Mouse (Mus musculus): ENCODE measurements at regions not wholly inside any gene's neighbourhood (a gene's known extent, or its start where the extent isn't known, plus 50 kb on each side); places are given as distances from the start of the nearest gene placed in this dataset.

DNA sequence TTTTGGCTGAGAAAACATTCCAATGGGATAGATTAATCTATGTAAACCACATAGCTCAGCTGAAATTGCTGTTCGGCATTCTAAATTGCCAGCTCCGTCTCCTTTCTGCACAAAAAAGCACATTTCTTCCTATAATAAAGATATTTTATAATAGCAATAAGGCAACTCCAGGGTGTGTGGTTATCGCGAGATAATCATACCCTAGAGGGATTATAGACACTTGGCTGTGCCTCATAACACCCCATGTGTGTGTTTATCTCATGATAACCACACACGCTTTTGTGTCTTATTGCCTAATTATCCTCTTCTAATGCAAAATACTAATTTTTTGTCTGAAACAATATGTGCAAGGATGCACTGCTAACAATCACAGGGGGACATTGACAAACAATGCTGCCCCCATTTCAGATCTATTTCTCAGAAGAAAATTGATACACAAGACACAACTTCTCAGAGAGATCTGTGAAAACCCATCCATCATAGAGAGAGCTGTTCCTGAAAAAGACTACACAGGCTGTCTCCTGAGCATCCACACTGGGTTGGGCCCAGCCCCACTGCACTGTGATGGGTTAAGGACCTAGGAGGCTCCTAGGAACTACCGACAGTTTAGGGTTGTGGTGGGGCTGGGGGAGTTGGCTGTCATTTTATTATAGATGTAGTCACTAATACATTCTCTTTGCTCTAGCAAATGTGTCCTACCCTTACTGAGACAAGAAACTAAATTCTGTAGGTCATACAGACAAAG lies 454.7 kb upstream of the BC052040 start:
- DNase-seq = no peak

DNA sequence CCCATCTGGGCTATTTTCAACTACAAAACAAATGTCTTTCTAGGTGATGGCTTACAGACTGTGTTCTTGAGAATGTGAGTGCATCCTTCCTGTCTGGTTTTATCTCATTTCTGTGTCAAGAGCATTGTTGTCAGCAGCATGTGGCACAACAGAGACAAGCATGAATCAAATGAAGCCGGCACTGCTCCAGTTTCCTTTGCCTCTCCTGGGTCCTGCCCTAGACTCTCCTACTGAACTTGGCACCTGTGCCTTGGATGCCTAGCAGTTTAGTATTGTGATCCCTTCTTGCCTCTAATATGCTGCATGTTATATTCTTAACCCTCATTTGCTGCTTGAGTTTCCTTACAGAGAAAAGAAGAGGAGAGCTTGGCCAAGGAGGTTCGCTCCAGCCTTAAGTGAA lies 449.8 kb upstream of the BC052040 start:
- no peak for DNase-seq

DNA sequence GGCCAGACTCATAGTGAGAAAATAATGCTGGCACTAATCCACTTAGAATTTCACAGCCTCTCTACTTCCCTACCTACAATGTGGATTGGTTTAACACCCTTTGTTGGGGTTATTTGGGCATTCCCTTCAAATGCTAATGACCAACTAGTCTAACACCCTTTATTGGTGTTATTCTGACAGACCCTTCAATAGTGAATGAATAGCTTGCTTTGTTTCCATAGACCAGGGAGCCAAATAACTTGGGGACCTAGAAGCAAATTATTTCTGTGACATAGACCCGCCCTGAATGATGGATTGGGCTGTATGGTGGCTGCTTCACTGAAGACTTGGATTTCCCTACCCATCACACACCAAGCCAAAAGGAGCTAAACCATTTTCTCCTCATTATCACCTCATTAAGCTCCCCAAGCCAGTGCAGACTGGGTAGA lies 449.3 kb upstream of the BC052040 start:
- DNase-seq = no peak

DNA sequence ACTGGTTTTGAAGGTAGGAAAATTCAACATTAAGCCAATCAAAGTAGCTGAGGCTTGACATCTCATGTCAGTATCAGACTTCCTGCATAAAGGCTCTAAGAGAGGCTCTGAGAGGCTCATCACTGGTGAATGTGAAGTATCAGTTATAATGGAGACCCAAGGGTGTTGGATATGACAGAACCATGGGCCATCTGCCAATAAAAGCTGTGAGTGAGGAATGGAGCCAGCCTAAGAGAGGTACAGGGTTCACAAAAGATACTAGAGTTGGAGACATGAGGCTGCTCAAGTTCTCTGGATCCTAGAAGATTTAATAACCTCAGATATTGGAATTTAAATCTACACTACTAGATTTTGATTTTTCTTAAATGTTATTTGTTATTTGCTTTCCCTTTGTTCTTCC lies 440.1 kb upstream of the BC052040 start:
- no peak for DNase-seq

DNA sequence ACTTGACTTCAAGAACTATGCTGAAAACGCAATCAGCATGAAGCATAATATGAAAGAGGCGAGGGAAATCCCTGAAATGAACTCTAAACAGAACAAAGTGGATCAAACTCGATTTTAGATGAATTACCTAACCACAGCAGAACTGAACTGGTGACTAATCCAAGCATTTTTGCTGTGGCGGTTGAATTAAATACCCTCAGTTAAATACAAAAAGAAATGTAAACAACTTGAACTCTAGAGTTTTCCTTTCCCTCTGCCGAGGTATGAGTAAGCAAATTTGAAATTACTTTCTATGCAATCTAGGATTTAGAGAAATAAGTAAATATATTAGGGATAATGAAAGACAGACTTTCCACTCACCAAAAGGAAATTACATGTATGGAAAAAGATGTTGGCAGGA lies 409.4 kb upstream of the BC052040 start:
- DNase-seq = no peak

DNA sequence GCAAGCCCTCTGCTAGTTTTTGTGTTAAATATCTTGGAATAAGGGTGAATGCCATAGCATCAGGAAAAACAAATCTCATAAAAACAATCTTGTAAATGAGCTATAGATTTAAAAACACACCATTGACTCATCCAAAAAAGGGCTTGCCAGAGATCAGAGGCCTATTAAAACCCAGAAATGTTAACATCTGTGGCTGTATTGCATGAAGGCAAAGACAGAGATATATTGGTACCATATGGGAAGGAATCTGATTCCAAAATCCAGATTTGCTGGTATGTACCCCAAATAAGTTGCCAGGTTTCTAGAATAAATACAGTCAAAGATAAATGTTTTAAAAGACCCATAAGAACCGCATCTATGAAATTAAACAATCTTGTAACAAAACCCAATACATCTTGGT lies 404.4 kb upstream of the BC052040 start:
- no peak for DNase-seq

DNA sequence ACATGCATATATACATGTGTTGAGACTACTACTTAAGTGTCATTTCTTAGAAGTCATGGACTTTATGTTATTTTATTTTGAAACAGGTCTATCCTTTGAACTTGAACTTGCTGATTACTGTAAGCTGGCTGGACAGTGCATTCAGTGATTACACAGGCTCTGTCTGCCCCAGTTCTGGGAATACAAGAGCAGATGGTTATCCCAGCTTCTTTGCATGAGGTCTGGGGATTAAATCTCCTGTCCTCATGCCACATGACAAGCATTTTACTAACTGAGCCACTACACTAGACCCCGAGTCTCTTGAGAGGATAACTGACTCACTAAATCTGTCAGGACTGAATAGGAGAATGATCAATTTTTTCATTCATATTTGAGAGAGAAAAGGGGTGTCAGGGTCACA lies 403.6 kb upstream of the BC052040 start:
- DNase-seq = no peak

DNA sequence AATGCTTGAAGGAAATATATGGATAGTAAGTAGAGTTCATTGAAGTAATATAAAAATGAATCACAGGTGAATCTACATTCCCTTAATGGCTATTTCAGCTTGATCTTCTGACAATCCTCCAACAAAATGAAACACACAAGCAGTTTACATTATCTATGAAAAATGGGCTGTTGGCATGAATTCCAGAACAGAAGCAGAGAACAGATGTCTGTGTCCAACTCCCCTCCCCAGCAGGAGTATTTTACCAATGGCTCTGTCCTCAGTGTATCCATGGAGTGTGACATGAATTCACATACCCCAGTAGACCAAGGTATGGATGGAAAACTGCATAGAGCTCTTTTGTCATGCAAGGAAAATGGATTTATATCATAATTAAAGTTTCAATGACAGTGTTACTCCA lies 370.3 kb upstream of the BC052040 start:
- no peak for DNase-seq

DNA sequence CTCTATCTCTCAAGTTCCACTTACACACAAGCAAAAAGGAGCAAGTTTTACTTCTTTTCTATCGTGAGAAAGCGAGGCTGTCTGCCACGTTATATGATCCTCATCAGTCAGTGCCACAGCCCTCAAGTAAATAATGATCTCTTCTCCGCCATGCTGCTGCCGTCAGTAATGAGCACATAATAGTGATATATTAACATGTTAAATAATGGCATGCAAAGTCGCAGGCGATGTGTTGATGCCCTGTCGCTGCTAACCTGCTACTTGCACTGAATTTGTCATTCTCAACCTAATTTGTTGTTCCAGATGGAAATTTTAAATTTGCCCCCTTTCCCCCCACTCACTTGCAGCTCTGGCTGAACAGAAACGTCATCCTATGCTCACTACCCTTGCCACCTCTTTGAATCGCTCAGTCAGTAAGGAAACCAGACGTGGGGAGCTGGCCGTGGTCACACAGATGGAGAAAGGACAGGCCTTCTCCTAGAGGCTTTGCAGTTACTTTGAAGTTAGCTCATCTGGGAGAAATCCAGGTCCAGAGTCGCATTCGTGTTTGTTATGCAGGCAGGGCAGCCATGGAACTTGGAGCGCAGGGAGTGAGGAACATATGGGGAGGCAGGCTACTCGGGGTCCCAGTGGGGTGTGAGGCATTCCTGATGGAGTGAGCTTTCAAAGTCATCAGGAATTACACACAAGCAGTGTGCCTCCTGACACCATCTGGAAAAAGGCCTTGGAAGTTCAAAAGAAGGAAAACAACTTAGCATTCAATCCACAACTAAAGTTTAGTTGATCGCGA lies 368.1 kb upstream of the BC052040 start:
- DNase-seq = no peak

DNA sequence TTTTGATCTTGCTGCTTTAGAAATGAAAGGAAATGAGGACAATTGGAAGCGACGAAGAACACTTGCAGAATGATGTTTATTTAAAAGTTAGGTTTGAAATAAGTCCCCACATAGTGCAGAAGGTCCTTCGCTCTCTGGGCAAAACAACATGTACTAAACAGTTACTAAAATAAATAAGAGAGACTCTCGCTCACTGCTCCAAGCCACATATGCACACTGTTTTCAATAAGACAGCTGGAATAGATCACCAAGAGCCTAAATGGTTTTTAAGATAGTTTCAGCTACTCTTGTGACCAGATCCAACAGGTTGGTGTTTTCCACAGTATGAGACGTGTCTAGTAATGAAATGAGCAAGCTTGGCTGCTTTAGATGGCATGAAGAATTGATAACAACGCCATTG lies 367.2 kb upstream of the BC052040 start:
- DNase-seq = no peak

DNA sequence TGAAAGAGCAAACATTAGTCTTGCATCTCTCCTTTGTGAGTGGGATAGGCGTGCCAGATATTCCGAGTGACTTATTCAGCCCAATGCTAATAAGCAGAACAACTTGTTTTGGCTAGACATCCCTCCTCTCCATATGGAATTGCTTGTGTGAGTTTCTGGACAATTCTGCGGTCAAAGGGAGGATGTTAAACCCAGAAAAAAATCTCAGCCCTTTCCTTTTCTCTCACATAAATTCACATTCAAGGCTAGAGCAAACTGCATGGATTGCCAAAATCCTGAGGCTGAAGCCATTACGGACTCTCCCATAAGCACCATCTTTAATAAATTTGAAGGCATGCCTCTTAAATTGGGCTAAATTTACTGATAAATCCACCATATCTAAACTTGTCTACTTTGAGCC lies 351.5 kb upstream of the BC052040 start:
- no peak for DNase-seq

DNA sequence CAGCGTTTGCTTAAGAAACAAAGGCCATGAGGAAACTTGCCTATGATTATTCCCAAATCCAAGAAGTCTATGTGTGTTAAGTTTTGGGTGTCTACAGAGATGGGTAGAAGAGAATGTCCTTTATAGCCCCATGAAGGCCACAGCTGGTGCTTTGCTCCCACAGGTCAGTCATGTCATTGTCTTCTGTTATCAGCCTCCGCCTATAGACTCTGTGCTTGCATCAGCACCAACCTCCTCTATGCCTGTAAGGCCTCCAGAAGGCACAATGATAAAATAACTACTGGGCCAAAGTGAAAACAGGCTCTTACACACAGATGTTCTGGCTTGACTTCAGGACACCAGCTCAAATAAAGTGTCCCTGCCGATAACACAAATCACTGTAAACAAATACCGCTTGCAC lies 333.8 kb upstream of the BC052040 start:
- no peak for DNase-seq

DNA sequence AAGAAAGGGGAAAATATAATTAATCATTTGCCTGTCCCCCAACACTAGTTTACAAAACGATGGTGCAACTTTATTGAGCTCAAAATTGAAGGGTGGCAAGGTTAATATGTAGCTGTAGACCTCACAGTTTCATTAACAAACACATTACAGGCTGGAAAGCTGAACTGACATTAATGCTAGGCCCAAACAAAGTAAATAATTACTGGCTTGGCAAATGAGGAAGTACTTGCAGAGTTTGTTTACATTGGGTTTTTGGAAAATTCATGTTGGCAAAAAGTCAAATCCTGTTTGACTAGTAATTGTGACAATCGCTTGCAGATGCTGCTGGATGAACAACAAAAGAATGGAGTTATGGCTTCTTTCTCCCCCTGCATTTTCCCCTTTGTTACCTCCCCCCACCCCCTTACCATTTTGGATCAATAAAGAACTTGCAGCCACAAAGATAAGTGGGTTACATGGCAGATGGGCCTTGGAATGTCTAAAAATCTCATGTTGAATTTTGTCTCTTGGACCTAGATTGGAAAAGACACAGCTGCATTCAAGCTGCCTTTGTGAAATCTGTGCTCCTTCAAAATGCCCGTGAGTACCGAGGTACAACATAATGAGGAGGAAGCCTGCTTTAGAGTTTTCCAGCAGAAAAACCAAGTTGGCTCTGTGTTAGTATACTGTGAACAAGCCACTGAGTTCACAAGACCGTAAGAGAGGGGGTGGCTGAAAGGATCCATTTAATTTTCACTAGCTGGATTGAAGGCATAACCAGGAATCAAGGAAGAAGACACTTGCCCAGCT lies 331.3 kb upstream of the BC052040 start:
- DNase-seq = no peak

DNA sequence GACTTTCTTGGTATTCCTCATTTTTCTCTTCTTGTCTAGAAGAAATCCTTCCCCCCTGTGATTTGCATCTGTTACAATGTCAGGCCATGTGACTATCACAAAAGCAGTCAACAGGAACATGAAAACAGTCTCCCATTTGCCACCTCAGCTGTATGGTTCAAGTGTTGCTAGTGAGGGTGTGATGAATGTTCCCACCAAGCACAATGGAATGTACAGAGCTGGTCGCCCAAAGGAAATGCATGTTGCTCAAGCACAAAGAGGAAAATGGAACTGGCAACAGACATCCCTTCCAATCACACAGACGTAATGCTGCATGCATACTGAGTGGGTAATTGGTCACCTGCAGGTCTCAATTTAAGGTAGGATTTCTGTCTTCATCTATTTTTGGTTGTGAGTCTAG lies 324.1 kb upstream of the BC052040 start:
- DNase-seq = no peak

DNA sequence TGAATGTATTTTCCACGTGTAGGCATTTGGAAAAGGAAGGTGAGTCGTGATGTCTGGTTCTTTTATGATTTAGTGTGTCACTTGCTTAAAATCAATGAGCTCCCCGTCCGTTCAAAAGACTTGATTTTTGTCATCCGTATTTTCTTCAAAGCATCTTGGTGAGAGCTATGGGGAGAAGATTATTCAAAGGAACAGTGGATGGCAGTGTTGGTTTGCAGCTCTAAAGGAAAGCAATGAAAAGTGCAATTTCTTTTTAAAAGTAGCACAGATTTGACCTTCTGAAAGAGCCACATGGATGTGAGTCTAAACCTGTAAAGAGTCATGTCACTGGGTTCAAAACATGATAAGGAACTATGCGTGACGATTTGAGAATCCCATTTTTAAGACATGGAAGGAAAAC lies 313.3 kb upstream of the BC052040 start:
- DNase-seq = no peak

DNA sequence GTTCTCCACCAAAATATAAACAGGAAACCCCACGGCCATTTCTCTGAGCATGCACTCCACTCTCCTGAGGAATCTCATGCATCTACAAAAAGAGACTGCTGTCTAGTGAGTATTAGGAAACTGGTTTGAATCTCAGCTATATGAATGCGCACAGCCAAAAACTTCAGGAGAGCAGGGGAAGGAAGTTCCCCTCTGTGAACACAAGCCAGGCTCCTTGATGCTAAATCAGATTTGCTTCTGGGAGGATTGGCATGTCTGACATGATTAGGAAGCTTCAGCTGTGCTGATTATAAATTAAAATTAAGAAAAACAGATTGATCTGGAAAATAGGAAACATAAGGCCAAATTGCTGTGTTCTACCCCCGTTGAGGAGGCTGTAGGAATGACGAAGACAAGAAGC lies 304.1 kb upstream of the BC052040 start:
- DNase-seq = no peak

DNA sequence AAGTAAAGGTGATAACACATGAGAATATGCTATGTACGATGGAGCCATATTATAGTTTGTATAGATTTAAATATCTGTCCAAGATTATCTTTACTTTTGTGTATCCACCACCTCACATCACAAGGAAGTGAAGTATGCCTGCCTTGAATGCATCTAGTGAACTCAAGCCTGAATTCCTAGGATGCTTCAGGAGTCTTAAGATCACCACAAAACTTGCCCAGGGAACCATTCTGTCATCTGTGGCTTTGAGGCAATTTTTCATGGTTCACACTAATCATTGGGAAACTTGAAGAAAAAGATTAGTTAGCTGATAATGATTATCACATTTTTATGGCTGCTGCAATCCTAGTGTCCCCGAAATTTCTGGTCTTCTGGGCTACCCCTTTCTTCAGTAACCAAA lies 288.5 kb upstream of the BC052040 start:
- no peak for DNase-seq

DNA sequence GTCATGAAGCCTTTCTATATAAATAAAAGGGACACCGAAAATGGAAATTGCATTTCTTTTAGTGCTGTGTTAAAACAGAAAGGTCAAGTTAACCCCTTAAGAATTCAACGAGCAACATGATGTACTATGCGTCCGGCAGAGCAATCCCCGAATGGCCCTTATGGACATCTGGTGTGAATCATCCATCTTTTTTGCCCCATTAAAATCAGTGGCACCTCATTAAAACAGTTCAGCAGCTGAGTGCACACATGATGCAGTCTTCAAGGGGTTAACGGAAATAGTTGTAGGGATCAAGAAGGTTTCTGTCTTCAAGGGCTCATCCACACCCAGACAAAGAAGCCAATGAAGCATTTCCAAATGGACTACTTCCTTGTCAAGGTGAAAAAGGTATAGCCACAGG lies 284.1 kb upstream of the BC052040 start:
- DNase-seq = no peak

DNA sequence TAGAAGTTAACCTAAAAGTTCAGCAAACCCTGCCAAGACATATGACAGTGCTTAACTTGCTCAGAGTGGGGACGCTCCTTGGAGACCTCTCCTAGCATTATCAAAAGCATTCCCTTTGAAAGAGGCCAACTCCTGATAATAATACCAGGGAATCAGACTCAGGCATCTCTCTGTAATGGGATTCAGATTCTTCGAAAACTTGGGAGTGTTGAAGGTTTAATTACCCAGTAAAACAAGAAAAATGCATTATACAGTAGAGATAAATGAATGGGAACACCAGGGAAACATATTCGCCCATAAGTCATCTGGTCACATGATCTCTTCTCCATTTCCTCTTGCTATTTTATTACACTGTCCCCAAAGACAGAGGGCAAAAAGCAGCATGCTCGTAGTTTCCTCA lies 274.3 kb upstream of the BC052040 start:
- DNase-seq = no peak

DNA sequence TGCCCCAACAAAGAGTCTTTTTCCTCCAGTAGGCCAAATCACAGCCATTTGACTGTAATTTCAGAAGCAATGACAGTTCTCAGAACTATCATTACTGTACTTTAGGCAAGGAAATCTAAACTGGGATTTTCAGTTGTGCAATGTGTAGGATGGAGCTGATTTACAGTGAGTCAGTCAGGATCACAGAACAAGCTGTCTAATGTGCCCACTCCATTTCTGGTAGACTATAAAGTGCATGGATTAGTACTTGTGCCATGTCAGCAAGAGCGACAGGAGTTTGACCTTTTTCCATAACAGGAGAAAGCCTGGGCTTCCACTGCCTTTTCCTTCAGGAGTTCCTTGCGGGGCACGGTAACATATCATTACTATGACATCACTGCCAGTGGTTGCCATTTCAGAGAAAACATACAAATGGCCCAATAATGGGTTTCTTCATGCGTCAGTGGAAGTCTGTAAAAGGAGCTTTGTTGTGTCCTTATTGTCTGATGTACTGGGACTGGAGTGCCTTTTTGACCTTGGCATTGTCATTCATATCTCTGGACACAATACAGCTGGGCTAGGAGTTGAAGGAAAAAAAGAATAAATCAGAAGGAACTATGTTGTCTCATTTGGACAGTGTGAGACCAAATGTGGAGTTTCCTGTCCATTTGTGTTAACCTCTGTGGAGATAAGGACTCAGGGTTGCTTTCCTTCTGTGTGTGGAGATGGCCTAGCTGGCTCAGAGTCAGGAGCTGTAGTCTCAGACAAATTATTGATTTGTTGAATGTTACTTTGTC lies 271.5 kb upstream of the BC052040 start:
- DNase-seq = no peak

DNA sequence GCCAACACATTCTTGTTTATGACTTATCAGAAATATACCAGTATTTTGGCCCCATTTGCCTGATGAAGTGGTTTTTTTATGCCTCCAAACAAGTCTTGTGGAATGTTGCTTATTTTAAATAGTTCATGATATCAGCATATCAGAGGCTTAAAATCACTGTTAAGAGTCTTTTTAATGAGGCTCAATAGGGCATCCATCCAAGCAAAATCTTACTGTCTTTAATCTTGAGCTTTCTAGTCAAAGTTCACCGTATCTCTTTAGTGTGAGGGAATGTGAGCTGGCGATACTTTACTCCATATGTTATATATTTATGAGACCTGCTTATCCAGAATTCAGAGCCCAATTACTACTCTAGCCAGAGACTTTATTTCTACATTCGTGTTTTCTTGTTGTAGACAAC lies 263.0 kb upstream of the BC052040 start:
- no peak for DNase-seq

DNA sequence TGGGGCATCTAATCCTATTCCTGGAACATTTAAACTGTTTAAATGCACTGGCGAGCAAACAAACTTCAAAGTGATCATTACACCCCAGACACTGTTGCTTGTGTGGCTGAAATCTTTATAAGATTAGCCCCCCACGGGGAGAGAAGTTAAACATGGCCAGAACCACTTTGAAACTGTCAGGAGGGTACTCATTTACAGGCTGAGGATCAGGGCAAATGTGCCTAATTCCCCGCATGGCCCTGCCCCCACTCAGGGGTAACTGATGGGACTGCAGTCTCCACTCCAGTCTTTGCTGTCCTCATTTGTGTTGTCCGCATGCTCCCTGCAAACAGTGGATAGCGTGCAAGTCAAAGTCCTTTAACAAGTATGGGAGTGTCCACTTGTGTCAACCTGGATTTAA lies 258.9 kb upstream of the BC052040 start:
- DNase-seq = no peak

DNA sequence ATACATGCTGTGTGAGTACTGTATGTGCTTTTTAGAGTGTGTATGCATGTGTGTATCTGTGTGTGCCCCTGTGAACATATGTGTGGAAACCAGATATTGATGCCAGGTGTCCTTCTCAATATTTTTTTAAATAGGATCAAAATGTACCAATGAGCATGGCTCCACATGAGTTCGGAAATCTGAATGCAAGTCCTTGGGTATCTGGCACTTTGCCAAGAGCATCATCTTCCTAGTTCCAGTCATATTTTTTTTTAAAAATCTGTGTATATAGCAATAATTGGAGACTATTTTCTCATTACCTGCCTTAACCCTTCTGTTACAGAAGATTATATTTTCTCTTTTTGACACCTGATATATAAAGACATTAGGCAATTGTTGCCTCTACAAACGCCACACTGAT lies 255.0 kb upstream of the BC052040 start:
- DNase-seq = no peak
